Mouse (Mus musculus): ENCODE measurements at regions not wholly inside any gene's neighbourhood (a gene's known extent, or its start where the extent isn't known, plus 50 kb on each side); places are given as distances from the start of the nearest gene placed in this dataset.
A peak's percentile ranks its signal among the peaks of the same experiment; 100 is the strongest.

- ATAC-seq (no peak), DNase-seq (no peak)
- H3K4me3 ChIP-seq (ENCODE audit: low read depth, low read length), result no peak overlapping the region
- no peak overlapping the region for H3K9ac ChIP-seq (replicated peaks)
- no peaks in the 10 kb centered on the region for H3K27me3 ChIP-seq (ENCODE audit: insufficient read depth, low read length)
- no peaks in the 10 kb centered on the region for H3K36me3 ChIP-seq (replicated peaks; ENCODE audit: insufficient read depth, low read length)
- H3K4me1 ChIP-seq (ENCODE audit: insufficient read depth), result no peaks in the 10 kb centered on the region
- no peak overlapping the region for H3K4me2 ChIP-seq (ENCODE audit: low read depth, low read length)
- no peaks in the 10 kb centered on the region for H3K9me3 ChIP-seq (ENCODE audit: low read length)
- TF ChIP-seq EP300 (IDR thresholded peaks at IDR 0.05; ENCODE audit: low read depth) (no peak), CTCF (IDR thresholded peaks at IDR 0.05; ENCODE audit: low read depth) (no peak)
- 57% methylated on average over 4 of the region's 4 CpGs for WGBS (ENCODE audit: insufficient replicate concordance)
- no peak overlapping the region for H3K27ac ChIP-seq (ENCODE audit: low read depth)
Observed at GRCm38 (mm10) chr7:74151590-74151989, 138.1 kb upstream of the St8sia2 start.

GRCm38 (mm10) chr7:74143236-74143635 lies 129.7 kb upstream of the St8sia2 start:
- H3K4me1 ChIP-seq (ENCODE audit: insufficient read depth), result no peaks in the 10 kb centered on the region
- H3K4me2 ChIP-seq (ENCODE audit: low read depth, low read length), result no peak overlapping the region
- H3K36me3 ChIP-seq (replicated peaks; ENCODE audit: insufficient read depth, low read length), result no peaks in the 10 kb centered on the region
- DNase-seq, result no peak
- no peak overlapping the region for H3K27ac ChIP-seq (ENCODE audit: low read depth)
- no peaks in the 10 kb centered on the region for H3K9me3 ChIP-seq (ENCODE audit: low read length)
- no peak for TF ChIP-seq EP300 (IDR thresholded peaks at IDR 0.05; ENCODE audit: low read depth)
- TF ChIP-seq CTCF (IDR thresholded peaks at IDR 0.05; ENCODE audit: low read depth), result no peak
- WGBS (ENCODE audit: insufficient replicate concordance), result 68% methylated on average over 3 of the region's 3 CpGs
- H3K27me3 ChIP-seq (ENCODE audit: insufficient read depth, low read length), result no peaks in the 10 kb centered on the region
- ATAC-seq, result no peak
- no peak overlapping the region for H3K4me3 ChIP-seq (ENCODE audit: low read depth, low read length)
- H3K9ac ChIP-seq (replicated peaks), result no peak overlapping the region

- H3K4me2 ChIP-seq (ENCODE audit: low read depth, low read length), result no peak overlapping the region
- H3K36me3 ChIP-seq (replicated peaks; ENCODE audit: insufficient read depth, low read length), result no peaks in the 10 kb centered on the region
- no peak for TF ChIP-seq EP300 (IDR thresholded peaks at IDR 0.05; ENCODE audit: low read depth)
- TF ChIP-seq CTCF (IDR thresholded peaks at IDR 0.05; ENCODE audit: low read depth), result no peak
- ATAC-seq (no peak), DNase-seq (no peak)
- no peaks in the 10 kb centered on the region for H3K9me3 ChIP-seq (ENCODE audit: low read length)
- no peak overlapping the region for H3K9ac ChIP-seq (replicated peaks)
- H3K4me3 ChIP-seq (ENCODE audit: low read depth, low read length), result no peak overlapping the region
- no peak overlapping the region for H3K27ac ChIP-seq (ENCODE audit: low read depth)
- WGBS (ENCODE audit: insufficient replicate concordance), result 66% methylated on average over 6 of the region's 6 CpGs
- H3K27me3 ChIP-seq (ENCODE audit: insufficient read depth, low read length), result no peaks in the 10 kb centered on the region
- no peaks in the 10 kb centered on the region for H3K4me1 ChIP-seq (ENCODE audit: insufficient read depth)
Observed at GRCm38 (mm10) chr7:74138169-74138568, 124.7 kb upstream of the St8sia2 start.

- Histone ChIP-seq H3K27ac (ENCODE audit: low read depth) (no peak overlapping the region), H3K27me3 (ENCODE audit: insufficient read depth, low read length) (no peaks in the 10 kb centered on the region), H3K4me1 (ENCODE audit: insufficient read depth) (no peaks in the 10 kb centered on the region), H3K36me3 (replicated peaks; ENCODE audit: insufficient read depth, low read length) (no peaks in the 10 kb centered on the region), H3K4me3 (ENCODE audit: low read depth, low read length) (no peak overlapping the region), H3K9me3 (ENCODE audit: low read length) (no peaks in the 10 kb centered on the region), H3K4me2 (ENCODE audit: low read depth, low read length) (no peak overlapping the region), H3K9ac (replicated peaks) (no peak overlapping the region)
- TF ChIP-seq EP300 (IDR thresholded peaks at IDR 0.05; ENCODE audit: low read depth), result no peak
- TF ChIP-seq CTCF (IDR thresholded peaks at IDR 0.05; ENCODE audit: low read depth), result no peak
- WGBS (ENCODE audit: insufficient replicate concordance), result 73% methylated on average over 8 of the region's 8 CpGs
- DNase-seq, result no peak
- no peak for ATAC-seq
Observed at GRCm38 (mm10) chr7:74130206-74130836, 116.8 kb upstream of the St8sia2 start.

GRCm38 (mm10) chr7:74112071-74112470 lies 98.6 kb upstream of the St8sia2 start:
- Histone ChIP-seq H3K4me3 (ENCODE audit: low read depth, low read length) (no peak overlapping the region), H3K4me1 (ENCODE audit: insufficient read depth) (no peaks in the 10 kb centered on the region), H3K36me3 (replicated peaks; ENCODE audit: insufficient read depth, low read length) (no peaks in the 10 kb centered on the region), H3K9ac (replicated peaks) (no peak overlapping the region), H3K27ac (ENCODE audit: low read depth) (no peak overlapping the region), H3K9me3 (ENCODE audit: low read length) (no peaks in the 10 kb centered on the region), H3K27me3 (ENCODE audit: insufficient read depth, low read length) (no peaks in the 10 kb centered on the region), H3K4me2 (ENCODE audit: low read depth, low read length) (no peak overlapping the region)
- no peak for TF ChIP-seq CTCF (IDR thresholded peaks at IDR 0.05; ENCODE audit: low read depth)
- TF ChIP-seq EP300 (IDR thresholded peaks at IDR 0.05; ENCODE audit: low read depth), result no peak
- ATAC-seq (no peak), DNase-seq (no peak)
- 74% methylated on average over 2 of the region's 2 CpGs for WGBS (ENCODE audit: insufficient replicate concordance)

GRCm38 (mm10) chr7:74108347-74108746 lies 94.9 kb upstream of the St8sia2 start:
- ATAC-seq (no peak), DNase-seq (no peak)
- Histone ChIP-seq H3K27ac (ENCODE audit: low read depth) (no peak overlapping the region), H3K9ac (replicated peaks) (no peak overlapping the region), H3K4me1 (ENCODE audit: insufficient read depth) (no peaks in the 10 kb centered on the region), H3K4me3 (ENCODE audit: low read depth, low read length) (no peak overlapping the region), H3K36me3 (replicated peaks; ENCODE audit: insufficient read depth, low read length) (no peaks in the 10 kb centered on the region), H3K4me2 (ENCODE audit: low read depth, low read length) (no peak overlapping the region), H3K9me3 (ENCODE audit: low read length) (no peaks in the 10 kb centered on the region), H3K27me3 (ENCODE audit: insufficient read depth, low read length) (no peaks in the 10 kb centered on the region)
- 56% methylated on average over 3 of the region's 3 CpGs for WGBS (ENCODE audit: insufficient replicate concordance)
- no peak for TF ChIP-seq EP300 (IDR thresholded peaks at IDR 0.05; ENCODE audit: low read depth)
- peak; percentile 24; the same call in 1 of the 2 replicates for TF ChIP-seq CTCF (IDR thresholded peaks at IDR 0.05; ENCODE audit: low read depth)
